Mouse (Mus musculus) spleen, embryonic (tissue): ENCODE measurements at regions not wholly inside any gene's neighbourhood (a gene's known extent, or its start where the extent isn't known, plus 50 kb on each side); places are given as distances from the start of the nearest gene placed in this dataset.

Source experiments
- CTCF ChIA-PET: fragments of 350-600 bp; sonication (Branson Sonifier 250); formaldehyde crosslinking; loops from one replicate; lab custom pipeline; 2022; lab: Charles Lee

GRCm38 (mm10) chr1:193649400-193649799, 279.3 kb upstream of the Camk1g start:
- CTCF ChIA-PET, result no interaction called here

- CTCF ChIA-PET, result no interaction called here
These were observed 277.5 kb upstream of the Camk1g start for GRCm38 (mm10) chr1:193647371-193648270.

- CTCF ChIA-PET, result no interaction called here
These were observed 274.4 kb upstream of the Camk1g start for GRCm38 (mm10) chr1:193644506-193644905.

GRCm38 (mm10) chr1:193636451-193636850, 266.4 kb upstream of the Camk1g start:
- CTCF ChIA-PET, result no interaction called here

- CTCF ChIA-PET, result no interaction called here
These were observed 262.0 kb upstream of the Camk1g start for GRCm38 (mm10) chr1:193632115-193632514.

GRCm38 (mm10) chr1:193629887-193630286, 259.8 kb upstream of the Camk1g start:
- CTCF ChIA-PET, result no interaction called here

- CTCF ChIA-PET, result no interaction called here
These were observed 257.1 kb upstream of the Camk1g start for GRCm38 (mm10) chr1:193626924-193627849.

- CTCF ChIA-PET, result no interaction called here
These were observed 255.2 kb upstream of the Camk1g start for GRCm38 (mm10) chr1:193625101-193625956.

GRCm38 (mm10) chr1:193623571-193623970, 253.5 kb upstream of the Camk1g start:
- CTCF ChIA-PET, result no interaction called here

GRCm38 (mm10) chr1:193618250-193618649, 248.2 kb upstream of the Camk1g start:
- CTCF ChIA-PET, result no interaction called here

- CTCF ChIA-PET, result interaction anchor here (0.6 kb wide), 1 partner anchor 1208 kb away, joined by 6 read pairs; no protein-coding TSS in a partner anchor
These were observed 240.4 kb upstream of the Camk1g start for GRCm38 (mm10) chr1:193610471-193610870.

GRCm38 (mm10) chr1:193599895-193600294, 229.8 kb upstream of the Camk1g start:
- CTCF ChIA-PET, result interaction anchor here (0.7 kb wide), 1 partner anchor 117 kb away, joined by 4 read pairs; no protein-coding TSS in a partner anchor

- CTCF ChIA-PET, result no interaction called here
These were observed 229.1 kb upstream of the Camk1g start for GRCm38 (mm10) chr1:193599163-193599562.

GRCm38 (mm10) chr1:193590301-193590829, 220.3 kb upstream of the Camk1g start:
- CTCF ChIA-PET, result no interaction called here

GRCm38 (mm10) chr1:193588477-193589464, 218.7 kb upstream of the Camk1g start:
- CTCF ChIA-PET, result interaction anchor here (0.7 kb wide), 1 partner anchor 258 kb away, joined by 5 read pairs; no protein-coding TSS in a partner anchor

GRCm38 (mm10) chr1:193587317-193587716, 217.2 kb upstream of the Camk1g start:
- CTCF ChIA-PET, result no interaction called here

GRCm38 (mm10) chr1:193586896-193587295, 216.8 kb upstream of the Camk1g start:
- CTCF ChIA-PET, result no interaction called here

GRCm38 (mm10) chr1:193583791-193584190, 213.7 kb upstream of the Camk1g start:
- CTCF ChIA-PET, result interaction anchor here (0.6 kb wide), 1 partner anchor 577 kb away, joined by 3 read pairs; no protein-coding TSS in a partner anchor

GRCm38 (mm10) chr1:193580393-193580792, 210.3 kb upstream of the Camk1g start:
- CTCF ChIA-PET, result no interaction called here
